Mouse (Mus musculus) stomach, postnatal 0 days (tissue): ENCODE data around the gene Sugp1. TPM values are rescaled to one million over a fixed set of nuclear protein-coding genes. Genes with fewer than 3 reads are reported as not detected.
A peak's percentile ranks its signal among the peaks of the same experiment; 100 is the strongest.

Experiments
- ATAC-seq: fragments of 200-750 bp; cut with Nextera tagmentation; 2 replicates; pipeline ENCODE4 v1.8.0; 2017; ENCODE audit not compliant: low FRiP score, low TSS enrichment
- DNase-seq: peaks from one replicate; pipeline ENCODE4 v3.0.0-alpha.2; 2016; ENCODE audit warnings: low spot score
- H3K27ac ChIP-seq: fragments of 300-500 bp; sonication (generic); replicated peaks from 2 replicates; pipeline ENCODE4 v1.5.1; 2014; ENCODE audit warnings: mild to moderate bottlenecking, control low read depth
- H3K27me3 ChIP-seq: fragments of 300-500 bp; sonication (generic); 2 replicates; pipeline ENCODE4 v1.6.1; 2014; ENCODE audit warnings: low read length; ENCODE audit not compliant: control insufficient read depth, insufficient read depth
- H3K36me3 ChIP-seq: fragments of 300-500 bp; sonication (generic); 2 replicates; pipeline ENCODE4 v1.6.1; 2014; ENCODE audit warnings: low read length, mixed read lengths; ENCODE audit not compliant: control insufficient read depth, insufficient read depth
- H3K4me1 ChIP-seq: fragments of 300-500 bp; sonication (generic); replicated peaks from 2 replicates; pipeline ENCODE4 v1.6.1; 2014; ENCODE audit warnings: antibody characterized with exemption; ENCODE audit not compliant: control insufficient read depth, insufficient read depth
- H3K4me2 ChIP-seq: fragments of 300-500 bp; sonication (generic); replicated peaks from 2 replicates; pipeline ENCODE4 v1.6.1; 2014; ENCODE audit warnings: low read depth, mild to moderate bottlenecking, control low read depth, moderate library complexity
- H3K4me3 ChIP-seq: fragments of 300-500 bp; sonication (generic); 2 replicates; pipeline ENCODE4 v1.5.1; 2014; ENCODE audit warnings: low read depth, low read length, control low read depth
- H3K9ac ChIP-seq: fragments of 300-500 bp; sonication (generic); 2 replicates; pipeline ENCODE4 v1.6.1; 2014; ENCODE audit warnings: mild to moderate bottlenecking, low read length, control low read depth, mixed read lengths
- H3K9me3 ChIP-seq: fragments of 300-500 bp; sonication (generic); 2 replicates; pipeline ENCODE4 v1.6.1; 2016; ENCODE audit warnings: low read length; ENCODE audit not compliant: control insufficient read depth
- CTCF ChIP-seq: IDR thresholded peaks from 2 replicates; pipeline ENCODE4 v1.5.1; 2016; ENCODE audit warnings: antibody characterized with exemption, low read depth, mild to moderate bottlenecking, moderate library complexity
- EP300 ChIP-seq: optimal IDR thresholded peaks from 2 replicates; pipeline ENCODE3; 2016; ENCODE audit warnings: antibody characterized with exemption
- WGBS: fragments of 180-500 bp; shearing (Covaris S2); extraction: QIAGEN DNeasy Blood & Tissue Kit; methylation state at CpG from one replicate; pipeline ENCODE4 v1.1.7; 2014; 5-methylcytosine and 5-hydroxymethylcytosine counted together
- polyA plus RNA-seq: library from polyadenylated mRNA; unstranded; fragments of >200 nt; fragmentation: Nextera tagmentation; extraction: Ambion mirVana; gene quantifications from 2 replicates; pipeline ENCODE4 v1.2.1, GENCODE M21; 2015

The Sugp1 gene
- polyA plus RNA-seq, result 21.2 and 22.0 TPM in 2 replicates

DNA sequence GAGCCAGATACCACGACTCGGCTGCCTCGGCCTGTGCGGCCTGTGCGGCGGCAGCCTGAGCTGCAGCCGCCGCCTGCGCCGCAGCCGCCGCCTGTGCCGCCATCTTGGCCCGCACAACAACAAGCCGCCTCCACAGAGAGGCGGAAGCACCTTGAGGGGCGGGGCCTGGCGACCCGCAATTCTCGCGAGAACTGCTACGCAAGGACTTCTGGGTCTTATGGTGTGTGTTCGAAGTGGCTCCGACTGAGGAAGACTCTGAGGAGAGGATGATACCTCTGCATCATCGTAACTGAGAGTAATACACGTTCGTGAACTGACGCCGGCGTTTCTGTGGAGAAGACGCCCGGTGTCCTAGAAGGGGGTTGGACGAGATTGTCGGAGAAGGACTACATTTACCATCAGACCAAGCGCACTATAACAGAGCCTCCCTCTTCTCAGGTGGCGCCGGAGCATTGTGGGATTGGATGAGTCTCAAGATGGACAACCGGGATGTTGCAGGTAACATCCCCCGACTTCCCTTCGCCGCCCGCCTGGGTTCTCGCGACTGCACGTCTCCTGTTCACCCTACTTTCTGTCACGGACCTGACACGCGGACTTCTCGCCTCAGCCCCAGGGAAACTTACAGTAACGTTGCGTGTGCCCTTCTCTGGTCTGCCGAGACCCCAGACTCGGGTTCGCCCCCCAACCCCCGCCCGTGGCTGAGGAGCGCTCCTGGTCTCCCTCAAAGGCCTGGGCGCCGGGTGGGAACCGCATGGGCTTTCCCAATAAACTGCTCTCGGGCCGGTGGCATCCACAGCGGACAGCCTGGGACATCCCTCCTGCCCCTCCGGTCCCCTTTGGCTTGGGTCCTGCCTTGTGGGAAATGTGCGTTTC, at the start of gene Sugp1, which contains the start of gene Mau2:
TSS of gene Sugp1 (plus strand) at position 231 of the 873 bp plus-strand sequence.
TSS of gene Mau2 (minus strand) at position 152 of the 873 bp plus-strand sequence.
- peaks cover 5% of the 10 kb centered on the region; the same call in 1 of the 2 replicates for H3K4me1 ChIP-seq
- ATAC-seq (peak; percentile 95), DNase-seq (peak; percentile 96)
- H3K4me2 ChIP-seq, result peak within 1 kb of the TSS; percentile 99
- no peaks in the 10 kb centered on the region for H3K9me3 ChIP-seq
- H3K9ac ChIP-seq, result peak within 1 kb of the TSS; percentile 99
- TF ChIP-seq CTCF, result no peak
- TF ChIP-seq EP300, result peak; percentile 97
- under 1% methylated on average over 65 of the region's 65 CpGs for WGBS
- H3K27me3 ChIP-seq, result no peaks in the 10 kb centered on the region
- peak within 1 kb of the TSS; percentile 86 for H3K27ac ChIP-seq
- H3K36me3 ChIP-seq, result no peaks in the 10 kb centered on the region
- H3K4me3 ChIP-seq, result peak within 1 kb of the TSS; percentile 100

DNA sequence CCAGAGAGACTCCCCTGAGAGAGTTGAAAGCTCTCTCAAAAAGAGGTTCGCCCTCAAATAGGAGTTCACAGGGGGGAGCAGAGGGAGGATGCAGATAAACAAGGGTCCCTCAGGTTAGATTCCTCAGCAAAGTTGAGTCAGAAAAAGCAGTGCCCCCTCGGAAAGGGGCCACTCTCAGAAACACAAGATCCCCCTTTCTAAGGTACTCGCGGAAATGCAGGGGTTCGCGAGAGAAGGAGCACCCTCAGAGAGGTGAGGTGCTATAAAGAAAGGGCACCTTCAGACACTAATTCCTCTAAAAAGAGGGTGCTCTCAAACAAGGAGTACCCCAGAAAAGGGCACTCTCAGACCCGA, 47.2 kb upstream of the Sugp1 start:
- no peak for DNase-seq
- no peaks in the 10 kb centered on the region for H3K36me3 ChIP-seq
- H3K4me2 ChIP-seq, result peak overlapping the region; percentile 88
- no peaks in the 10 kb centered on the region for H3K4me1 ChIP-seq
- H3K9me3 ChIP-seq, result no peaks in the 10 kb centered on the region
- WGBS, result 0% methylated on average over 7 of the region's 7 CpGs
- H3K27ac ChIP-seq, result peak overlapping the region; percentile 87
- ATAC-seq, result no peak
- H3K9ac ChIP-seq, result peak overlapping the region; percentile 79
- H3K4me3 ChIP-seq, result peak overlapping the region; percentile 68
- TF ChIP-seq CTCF, result no peak
- no peak for TF ChIP-seq EP300
- no peaks in the 10 kb centered on the region for H3K27me3 ChIP-seq

DNA sequence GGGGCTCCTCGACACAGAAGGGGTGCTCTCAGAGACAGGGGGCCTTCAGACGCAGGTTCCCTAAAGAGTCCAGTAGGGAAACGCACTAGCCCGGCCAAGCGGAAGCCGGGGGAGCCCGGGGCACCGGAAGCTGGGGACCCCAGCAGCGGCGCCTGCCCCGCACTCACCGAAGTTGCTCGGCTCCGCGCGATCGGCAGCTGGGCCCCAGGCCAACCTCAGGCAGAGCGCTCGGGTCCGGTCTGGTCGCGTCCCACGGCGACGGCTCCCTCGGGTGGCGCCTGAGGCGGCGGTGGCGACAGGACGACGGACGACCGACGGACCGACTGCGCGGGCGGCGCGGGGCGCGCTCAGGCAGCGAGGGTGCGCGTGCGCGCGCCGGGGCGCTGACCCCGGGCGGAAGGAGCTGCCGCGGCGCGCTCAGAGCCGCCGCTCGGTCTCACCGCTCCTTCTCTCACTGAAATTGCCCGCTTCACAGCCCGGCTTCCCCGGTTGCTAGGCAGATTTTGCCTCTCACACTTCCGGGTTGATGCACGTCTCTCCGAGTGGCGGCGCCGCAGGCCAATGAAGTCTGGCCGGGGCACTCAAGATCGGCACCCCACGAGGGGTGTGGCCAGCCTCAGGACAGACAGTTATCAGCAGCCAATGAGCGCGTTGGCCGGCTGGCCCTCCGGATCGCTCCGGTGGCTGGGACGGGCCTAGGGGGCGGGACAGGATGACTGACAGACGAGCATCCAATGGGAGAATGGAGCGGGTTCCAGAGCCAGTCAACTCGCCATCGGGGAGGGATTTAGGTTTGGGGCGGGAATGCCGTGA, 46.6 kb upstream of the Sugp1 start, which contains the start of gene Gatad2a:
TSS of gene Gatad2a (minus strand) at position 609 of the 813 bp plus-strand sequence.
- H3K4me2 ChIP-seq, result peak within 1 kb of the TSS; percentile 88
- H3K4me3 ChIP-seq, result peak within 1 kb of the TSS; percentile 68
- H3K36me3 ChIP-seq, result no peaks in the 10 kb centered on the region
- no peaks in the 10 kb centered on the region for H3K27me3 ChIP-seq
- peak; percentile 46 for TF ChIP-seq CTCF
- TF ChIP-seq EP300, result no peak
- H3K4me1 ChIP-seq, result no peaks in the 10 kb centered on the region
- peak; percentile 99 for ATAC-seq
- peak within 1 kb of the TSS; percentile 86 for H3K9ac ChIP-seq
- under 1% methylated on average over 59 of the region's 87 CpGs for WGBS
- peak; percentile 100 for DNase-seq
- H3K27ac ChIP-seq, result peak within 1 kb of the TSS; percentile 97
- no peaks in the 10 kb centered on the region for H3K9me3 ChIP-seq

DNA sequence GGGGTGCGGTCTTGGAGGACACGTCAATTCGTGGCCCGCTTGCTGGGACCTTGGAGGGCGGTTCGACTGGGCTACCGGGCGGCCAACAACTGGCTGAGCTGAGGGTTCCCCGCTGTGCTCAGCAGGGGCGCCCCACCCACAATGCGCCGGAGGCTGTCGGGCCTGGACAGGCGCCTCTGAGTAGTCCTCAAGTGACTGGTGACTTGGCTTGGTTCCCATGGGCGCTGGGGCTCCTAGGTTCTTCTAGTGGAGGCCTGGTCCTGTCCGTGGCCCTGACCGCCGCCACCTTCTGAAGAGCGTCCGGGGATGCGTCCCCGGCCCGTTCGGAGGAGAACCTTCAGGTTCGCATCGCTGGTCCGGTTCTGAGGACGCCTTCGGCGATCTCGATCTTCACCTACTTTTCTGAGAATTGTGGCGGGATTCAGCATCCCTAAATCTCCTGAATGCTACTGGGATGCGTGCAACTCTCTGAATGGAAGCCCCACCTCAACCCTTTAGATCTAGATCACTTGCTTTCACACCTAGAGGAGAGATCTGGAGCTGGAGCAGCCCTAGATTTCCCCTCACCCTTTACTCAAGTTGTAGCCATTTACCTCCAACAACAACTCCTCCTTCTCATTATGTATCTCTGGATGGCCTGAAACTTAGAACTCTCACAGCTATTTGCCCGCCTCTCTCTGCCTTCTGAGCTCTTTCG, 45.9 kb upstream of the Sugp1 start:
- ATAC-seq, result no peak
- peak overlapping the region; percentile 68 for H3K4me3 ChIP-seq
- H3K4me2 ChIP-seq, result peak overlapping the region; percentile 65
- peak overlapping the region; percentile 86 for H3K9ac ChIP-seq
- DNase-seq, result no peak
- 1% methylated on average over 35 of the region's 35 CpGs for WGBS
- no peaks in the 10 kb centered on the region for H3K36me3 ChIP-seq
- H3K27ac ChIP-seq, result peak overlapping the region; percentile 97
- no peaks in the 10 kb centered on the region for H3K4me1 ChIP-seq
- H3K9me3 ChIP-seq, result no peaks in the 10 kb centered on the region
- no peaks in the 10 kb centered on the region for H3K27me3 ChIP-seq
- TF ChIP-seq CTCF (peak; percentile 37), EP300 (no peak)

DNA sequence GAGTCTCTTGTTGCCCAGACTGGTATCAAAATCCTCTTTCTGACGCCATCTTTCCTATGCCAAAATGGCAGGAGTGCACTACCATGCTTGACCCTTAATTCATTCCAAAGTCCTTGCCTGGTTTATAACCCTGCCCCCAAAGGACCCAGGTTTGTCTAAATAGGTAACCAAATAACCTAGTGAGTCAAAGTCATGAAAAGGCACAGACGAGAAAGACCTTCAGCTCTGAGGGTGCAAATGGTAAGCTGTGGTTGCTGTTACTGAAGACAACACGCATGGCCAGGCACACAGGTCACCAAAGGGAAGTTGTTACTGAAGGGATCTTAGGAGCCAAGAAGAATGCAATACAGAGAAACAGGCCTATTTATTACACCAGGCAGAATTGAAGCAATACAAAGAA, 43.9 kb upstream of the Sugp1 start:
- Histone ChIP-seq H3K9me3 (no peaks in the 10 kb centered on the region), H3K4me3 (no peak overlapping the region), H3K27ac (no peak overlapping the region), H3K4me1 (no peaks in the 10 kb centered on the region), H3K27me3 (no peaks in the 10 kb centered on the region), H3K4me2 (no peak overlapping the region), H3K36me3 (no peaks in the 10 kb centered on the region), H3K9ac (no peak overlapping the region)
- WGBS, result 91% methylated on average over 3 of the region's 3 CpGs
- ATAC-seq, result no peak
- TF ChIP-seq CTCF (no peak), EP300 (no peak)
- no peak for DNase-seq
